Mouse (Mus musculus): ENCODE measurements around the gene Pspc1.

DNA sequence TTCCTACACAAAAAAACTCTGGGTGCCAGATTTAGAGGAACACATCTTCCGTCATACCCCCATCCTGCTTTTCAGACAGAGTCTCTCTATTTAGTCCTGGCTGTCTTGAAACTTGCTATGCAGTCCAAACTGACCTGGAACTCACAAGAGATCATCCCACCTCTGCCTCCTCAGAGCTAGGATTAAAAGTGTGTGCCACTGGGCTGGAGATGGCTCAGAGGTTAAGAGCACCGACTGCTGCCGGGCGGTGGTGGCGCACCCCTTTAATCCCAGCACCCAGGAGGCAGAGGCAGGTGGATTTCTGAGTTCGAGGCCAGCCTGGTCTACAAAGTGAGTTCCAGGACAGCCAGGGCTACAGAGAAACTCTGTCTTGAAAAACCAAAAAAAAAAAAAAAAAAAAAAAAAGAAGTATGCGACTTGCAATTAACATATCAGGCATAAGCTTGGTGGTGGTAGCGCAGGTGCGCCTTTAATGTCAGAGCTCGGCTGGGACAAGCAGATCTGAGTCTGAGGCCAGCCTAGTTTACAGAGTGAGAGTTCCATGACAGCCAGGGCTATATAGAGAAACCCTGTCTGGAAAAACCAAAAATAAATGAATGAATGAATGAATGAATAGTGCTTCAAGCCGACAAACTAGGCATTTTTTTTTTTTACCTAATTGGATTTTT, 1.4 kb downstream of the Pspc1 start:
- TF ChIP-seq CTCF (IDR thresholded peaks at IDR 0.05; ENCODE audit: borderline replicate concordance, control insufficient read depth, extremely low read depth, insufficient read depth, low read length, poor library complexity) (no peak), POLR2A (IDR thresholded peaks at IDR 0.05; ENCODE audit: control insufficient read depth, extremely low read depth, insufficient read depth, low read length, poor library complexity) (no peak)
